Mouse (Mus musculus): ENCODE measurements around the gene Cbfa2t2. TPM values are rescaled to one million over a fixed set of nuclear protein-coding genes. Genes with fewer than 3 reads are reported as not detected.

Cbfa2t2 gene
- total and polyA plus RNA-seq, 3 experiments, result 7.8 to 17.3 (median 15.6) TPM

GRCm38 (mm10) chr2:154507566-154508283 is 71.4 kb downstream of the Cbfa2t2 start:
- Histone ChIP-seq H3K36me3 (ENCODE audit: control insufficient read depth, insufficient read depth, low read length) (peaks cover 4% of the 10 kb centered on the region; the same call in 1 of the 2 replicates), H3K79me2 (replicated peaks; ENCODE audit: control insufficient read depth, insufficient read depth, low read length) (no peaks in the 10 kb centered on the region; the same call in 1 of the 2 replicates), H3K4me3 (no peak overlapping the region), H3K4me1 (ENCODE audit: control insufficient read depth, insufficient read depth, low read length) (peaks cover 3% of the 10 kb centered on the region; the same call in 1 of the 2 replicates), H3K27me3 (ENCODE audit: control insufficient read depth, insufficient read depth, low read length) (no peaks in the 10 kb centered on the region), H3K9ac (ENCODE audit: low read depth, low read length) (no peak overlapping the region), H3K27ac (no peak overlapping the region)
- intact Hi-C loops (cut with DNase I), result loop anchor here (5.0 kb wide), 1 partner anchor 70 kb away; the partner anchor contains the start of gene Cbfa2t2
- WGBS, result 60% methylated on average over 9 of the region's 9 CpGs
- peak; percentile 10 to 18 for DNase-seq
- TF ChIP-seq EP300 (IDR thresholded peaks at IDR 0.05; ENCODE audit: insufficient read depth, low read depth, low read length) (no peak), CTCF (IDR thresholded peaks at IDR 0.05) (peak; percentile 54)

DNA sequence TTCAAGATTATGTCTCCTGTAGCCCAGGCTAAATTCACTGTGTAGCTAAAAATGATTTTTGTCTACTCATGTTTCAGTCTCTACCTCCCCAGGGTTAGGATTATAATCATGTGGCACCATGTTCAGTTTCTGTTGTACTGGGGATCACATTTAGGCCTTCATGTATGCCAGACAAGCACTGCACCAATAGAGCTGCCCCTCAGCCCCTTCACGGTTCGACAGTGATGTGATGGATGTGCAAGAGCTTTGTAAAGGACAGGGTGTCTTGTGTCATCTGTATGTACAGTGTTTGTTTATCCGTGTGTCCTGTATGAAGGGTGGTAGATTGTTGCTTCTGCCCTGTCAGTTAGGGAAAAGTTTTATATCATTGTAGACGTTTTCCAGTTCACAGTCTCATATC is 72.2 kb downstream of the Cbfa2t2 start:
- Histone ChIP-seq H3K4me1 (ENCODE audit: control insufficient read depth, insufficient read depth, low read length) (peaks cover 3% of the 10 kb centered on the region; the same call in 1 of the 2 replicates), H3K9ac (ENCODE audit: low read depth, low read length) (no peak overlapping the region), H3K27ac (no peak overlapping the region), H3K4me3 (no peak overlapping the region), H3K36me3 (ENCODE audit: control insufficient read depth, insufficient read depth, low read length) (peaks cover 4% of the 10 kb centered on the region; the same call in 1 of the 2 replicates), H3K27me3 (ENCODE audit: control insufficient read depth, insufficient read depth, low read length) (no peaks in the 10 kb centered on the region), H3K79me2 (replicated peaks; ENCODE audit: control insufficient read depth, insufficient read depth, low read length) (no peaks in the 10 kb centered on the region; the same call in 1 of the 2 replicates)
- TF ChIP-seq CTCF (IDR thresholded peaks at IDR 0.05) (no peak), EP300 (IDR thresholded peaks at IDR 0.05; ENCODE audit: insufficient read depth, low read depth, low read length) (no peak), POLR2A (IDR thresholded peaks at IDR 0.05; ENCODE audit: insufficient read depth, low read depth, low read length) (no peak)
- intact Hi-C loops (cut with DNase I), result loop anchor here (5.0 kb wide), 1 partner anchor 71 kb away; the partner anchor contains the start of gene Cbfa2t2
- no peak for DNase-seq
- WGBS, result 90% methylated on average over 4 of the region's 4 CpGs

- Histone ChIP-seq H3K36me3 (ENCODE audit: control insufficient read depth, insufficient read depth, low read length) (peaks cover 4% of the 10 kb centered on the region; the same call in 1 of the 2 replicates), H3K79me2 (replicated peaks; ENCODE audit: control insufficient read depth, insufficient read depth, low read length) (no peaks in the 10 kb centered on the region)
- intact Hi-C loops (cut with DNase I), result no loop called here
Observed at GRCm38 (mm10) chr2:154510141-154510540, 73.9 kb downstream of the Cbfa2t2 start.

GRCm38 (mm10) chr2:154516944-154517343 is 80.7 kb downstream of the Cbfa2t2 start:
- intact Hi-C loops (cut with DNase I), result loop anchor here (5.0 kb wide), 1 partner anchor 100 kb away; no protein-coding TSS in a partner anchor
- no peak for TF ChIP-seq CTCF (IDR thresholded peaks at IDR 0.05)
- no peak for TF ChIP-seq EP300 (IDR thresholded peaks at IDR 0.05; ENCODE audit: insufficient read depth, low read depth, low read length)
- TF ChIP-seq POLR2A (IDR thresholded peaks at IDR 0.05; ENCODE audit: insufficient read depth, low read depth, low read length), result no peak
- 60% methylated on average over 3 of the region's 3 CpGs for WGBS
- Histone ChIP-seq H3K27ac (no peak overlapping the region), H3K36me3 (ENCODE audit: control insufficient read depth, insufficient read depth, low read length) (peaks cover 3% of the 10 kb centered on the region), H3K4me3 (no peak overlapping the region), H3K79me2 (replicated peaks; ENCODE audit: control insufficient read depth, insufficient read depth, low read length) (no peaks in the 10 kb centered on the region), H3K4me1 (ENCODE audit: control insufficient read depth, insufficient read depth, low read length) (no peaks in the 10 kb centered on the region), H3K9ac (ENCODE audit: low read depth, low read length) (no peak overlapping the region), H3K27me3 (ENCODE audit: control insufficient read depth, insufficient read depth, low read length) (no peaks in the 10 kb centered on the region)
- DNase-seq, result no peak

More at GRCm38 (mm10) chr2:154510141-154510540, 73.9 kb downstream of the Cbfa2t2 start:
- DNase-seq, result no peak
- Histone ChIP-seq H3K4me1 (ENCODE audit: control insufficient read depth, insufficient read depth, low read length) (peaks cover 3% of the 10 kb centered on the region; the same call in 1 of the 2 replicates), H3K27me3 (ENCODE audit: control insufficient read depth, insufficient read depth, low read length) (no peaks in the 10 kb centered on the region), H3K9ac (ENCODE audit: low read depth, low read length) (no peak overlapping the region), H3K4me3 (no peak overlapping the region), H3K27ac (no peak overlapping the region)
- WGBS, result 83% methylated on average over 3 of the region's 3 CpGs
- TF ChIP-seq EP300 (IDR thresholded peaks at IDR 0.05; ENCODE audit: insufficient read depth, low read depth, low read length) (no peak), CTCF (IDR thresholded peaks at IDR 0.05) (no peak), POLR2A (IDR thresholded peaks at IDR 0.05; ENCODE audit: insufficient read depth, low read depth, low read length) (no peak)

GRCm38 (mm10) chr2:154517424-154517823 is 81.1 kb downstream of the Cbfa2t2 start:
- intact Hi-C loops (cut with DNase I), result loop anchor here (5.0 kb wide), 1 partner anchor 100 kb away; no protein-coding TSS in a partner anchor
- Histone ChIP-seq H3K79me2 (replicated peaks; ENCODE audit: control insufficient read depth, insufficient read depth, low read length) (no peaks in the 10 kb centered on the region), H3K27ac (no peak overlapping the region), H3K9ac (ENCODE audit: low read depth, low read length) (no peak overlapping the region), H3K36me3 (ENCODE audit: control insufficient read depth, insufficient read depth, low read length) (peaks cover 3% of the 10 kb centered on the region), H3K27me3 (ENCODE audit: control insufficient read depth, insufficient read depth, low read length) (no peaks in the 10 kb centered on the region), H3K4me1 (ENCODE audit: control insufficient read depth, insufficient read depth, low read length) (no peaks in the 10 kb centered on the region), H3K4me3 (no peak overlapping the region)
- TF ChIP-seq EP300 (IDR thresholded peaks at IDR 0.05; ENCODE audit: insufficient read depth, low read depth, low read length), result no peak
- no peak for TF ChIP-seq POLR2A (IDR thresholded peaks at IDR 0.05; ENCODE audit: insufficient read depth, low read depth, low read length)
- no peak for TF ChIP-seq CTCF (IDR thresholded peaks at IDR 0.05)
- WGBS, result 73% methylated on average over 5 of the region's 5 CpGs
- DNase-seq, result no peak

- Histone ChIP-seq H3K4me1 (ENCODE audit: control insufficient read depth, insufficient read depth, low read length) (no peaks in the 10 kb centered on the region), H3K36me3 (ENCODE audit: control insufficient read depth, insufficient read depth, low read length) (peaks cover 3% of the 10 kb centered on the region; the same call in 1 of the 2 replicates), H3K4me3 (no peak overlapping the region), H3K27ac (no peak overlapping the region), H3K27me3 (ENCODE audit: control insufficient read depth, insufficient read depth, low read length) (no peaks in the 10 kb centered on the region), H3K79me2 (replicated peaks; ENCODE audit: control insufficient read depth, insufficient read depth, low read length) (no peaks in the 10 kb centered on the region), H3K9ac (ENCODE audit: low read depth, low read length) (no peak overlapping the region)
- no peak for TF ChIP-seq POLR2A (IDR thresholded peaks at IDR 0.05; ENCODE audit: insufficient read depth, low read depth, low read length)
- no peak for TF ChIP-seq EP300 (IDR thresholded peaks at IDR 0.05; ENCODE audit: insufficient read depth, low read depth, low read length)
- no peak for TF ChIP-seq CTCF (IDR thresholded peaks at IDR 0.05)
- DNase-seq, result no peak
- intact Hi-C loops (cut with DNase I), result no loop called here
Observed at GRCm38 (mm10) chr2:154521449-154521848, 85.2 kb downstream of the Cbfa2t2 start.
